Mouse (Mus musculus) ES-Bruce4 (cell line): ENCODE data around the gene Ddx55. TPM values are rescaled to one million over a fixed set of nuclear protein-coding genes. Genes with fewer than 3 reads are reported as not detected.

Source experiments
- H3K27ac ChIP-seq: 2 replicates; pipeline ENCODE4 v1.5.1; 2012; ENCODE audit warnings: low read length, inconsistent platforms; ENCODE audit not compliant: insufficient read depth
- H3K27me3 ChIP-seq: 2 replicates; pipeline ENCODE4 v1.6.1; 2012; ENCODE audit warnings: mild to moderate bottlenecking, low read length, inconsistent platforms; ENCODE audit not compliant: control insufficient read depth, poor library complexity, insufficient read depth, severe bottlenecking
- H3K36me3 ChIP-seq: 2 replicates; pipeline ENCODE4 v1.6.1; 2012; ENCODE audit warnings: inconsistent platforms, mild to moderate bottlenecking, low read length, moderate library complexity; ENCODE audit not compliant: control insufficient read depth, poor library complexity, insufficient read depth, severe bottlenecking
- H3K4me1 ChIP-seq: one replicate; pipeline ENCODE4 v1.8.1; 2011; ENCODE audit warnings: low read length; ENCODE audit not compliant: control insufficient read depth, insufficient read depth
- H3K4me3 ChIP-seq: 2 replicates; pipeline ENCODE4 v1.5.1; 2011; ENCODE audit warnings: low read depth, mild to moderate bottlenecking, low read length
- H3K9ac ChIP-seq: 2 replicates; pipeline ENCODE4 v1.6.1; 2012; ENCODE audit warnings: low read depth, mild to moderate bottlenecking, inconsistent platforms; ENCODE audit not compliant: poor library complexity, severe bottlenecking
- H3K9me3 ChIP-seq: replicated peaks from 2 replicates; pipeline ENCODE4 v1.6.1; 2012; ENCODE audit warnings: mild to moderate bottlenecking, low read length, inconsistent platforms; ENCODE audit not compliant: control insufficient read depth, poor library complexity, insufficient read depth, severe bottlenecking
- CTCF ChIP-seq: IDR thresholded peaks from one replicate; pipeline ENCODE4 v1.8.1; 2011; ENCODE audit warnings: low read depth, low read length
- EP300 ChIP-seq: IDR thresholded peaks from 2 replicates; pipeline ENCODE4 v1.6.1; 2011; ENCODE audit warnings: low read depth, low read length; ENCODE audit not compliant: insufficient read depth
- POLR2A ChIP-seq: IDR thresholded peaks from one replicate; pipeline ENCODE4 v1.8.1; 2011; ENCODE audit warnings: low read length; ENCODE audit not compliant: insufficient read depth
- polyA plus RNA-seq: library from polyadenylated mRNA; stranded (reverse); fragments of >200 nt; gene quantifications from 2 replicates; pipeline ENCODE4 v1.2.4, GENCODE M21; 2011; ENCODE audit warnings: low read depth; ENCODE audit not compliant: missing spikeins, insufficient read depth, insufficient read length

The Ddx55 gene
- polyA plus RNA-seq, 1 experiment = 13.7 TPM

- Histone ChIP-seq H3K27me3 (no peaks in the 10 kb centered on the region), H3K36me3 (no peaks in the 10 kb centered on the region), H3K4me3 (no peak overlapping the region), H3K9me3 (no peaks in the 10 kb centered on the region), H3K27ac (no peak overlapping the region), H3K9ac (no peak overlapping the region), H3K4me1 (peaks cover 1% of the 10 kb centered on the region)
- no peak for TF ChIP-seq POLR2A
- no peak for TF ChIP-seq CTCF
- no peak for TF ChIP-seq EP300
Observed at GRCm38 (mm10) chr5:124510536-124511050, 42.1 kb upstream of the Ddx55 start.

GRCm38 (mm10) chr5:124515789-124516188 is 36.9 kb upstream of the Ddx55 start:
- Histone ChIP-seq H3K4me3 (no peak overlapping the region), H3K27me3 (no peaks in the 10 kb centered on the region), H3K27ac (no peak overlapping the region), H3K9me3 (no peaks in the 10 kb centered on the region), H3K36me3 (no peaks in the 10 kb centered on the region), H3K4me1 (no peaks in the 10 kb centered on the region), H3K9ac (no peak overlapping the region)
- no peak for TF ChIP-seq EP300
- TF ChIP-seq CTCF = no peak
- no peak for TF ChIP-seq POLR2A

- Histone ChIP-seq H3K9ac (no peak overlapping the region), H3K9me3 (no peaks in the 10 kb centered on the region), H3K27ac (no peak overlapping the region), H3K36me3 (no peaks in the 10 kb centered on the region), H3K4me3 (no peak overlapping the region), H3K4me1 (no peaks in the 10 kb centered on the region), H3K27me3 (no peaks in the 10 kb centered on the region)
- TF ChIP-seq POLR2A = no peak
- no peak for TF ChIP-seq CTCF
- TF ChIP-seq EP300 = no peak
Observed at GRCm38 (mm10) chr5:124518648-124519047, 34.0 kb upstream of the Ddx55 start.

- Histone ChIP-seq H3K36me3 (no peaks in the 10 kb centered on the region), H3K9ac (no peak overlapping the region), H3K4me3 (no peak overlapping the region), H3K27ac (no peak overlapping the region), H3K4me1 (no peaks in the 10 kb centered on the region), H3K27me3 (no peaks in the 10 kb centered on the region), H3K9me3 (no peaks in the 10 kb centered on the region)
- TF ChIP-seq POLR2A = no peak
- no peak for TF ChIP-seq EP300
- no peak for TF ChIP-seq CTCF
Observed at GRCm38 (mm10) chr5:124521588-124521987, 31.1 kb upstream of the Ddx55 start.

- Histone ChIP-seq H3K36me3 (no peaks in the 10 kb centered on the region; the same call in 1 of the 2 replicates), H3K27ac (no peak overlapping the region), H3K4me3 (no peak overlapping the region), H3K4me1 (no peaks in the 10 kb centered on the region), H3K9ac (no peak overlapping the region), H3K9me3 (no peaks in the 10 kb centered on the region), H3K27me3 (no peaks in the 10 kb centered on the region)
- TF ChIP-seq CTCF (peak; percentile 37), EP300 (no peak)
Observed at GRCm38 (mm10) chr5:124523032-124523431, 29.6 kb upstream of the Ddx55 start.

GRCm38 (mm10) chr5:124524943-124525342 is 27.7 kb upstream of the Ddx55 start:
- Histone ChIP-seq H3K9me3 (no peaks in the 10 kb centered on the region), H3K9ac (no peak overlapping the region), H3K4me3 (no peak overlapping the region), H3K36me3 (no peaks in the 10 kb centered on the region; the same call in 1 of the 2 replicates), H3K27ac (no peak overlapping the region), H3K4me1 (no peaks in the 10 kb centered on the region), H3K27me3 (no peaks in the 10 kb centered on the region)
- no peak for TF ChIP-seq POLR2A
- TF ChIP-seq EP300 = no peak
- TF ChIP-seq CTCF = no peak

- no peak overlapping the region for H3K27ac ChIP-seq
- H3K4me1 ChIP-seq = no peaks in the 10 kb centered on the region
- no peaks in the 10 kb centered on the region; the same call in 1 of the 2 replicates for H3K36me3 ChIP-seq
- H3K27me3 ChIP-seq = no peaks in the 10 kb centered on the region
- no peak overlapping the region for H3K4me3 ChIP-seq
- TF ChIP-seq CTCF (no peak), EP300 (no peak), POLR2A (no peak)
- no peak overlapping the region for H3K9ac ChIP-seq
- H3K9me3 ChIP-seq = no peaks in the 10 kb centered on the region
Observed at GRCm38 (mm10) chr5:124528351-124528750, 24.3 kb upstream of the Ddx55 start.
